Mouse (Mus musculus) naive thymus-derived CD4-positive, alpha-beta T cell, adult 2 months (primary cell): ENCODE data around the gene B4galt1.
"Not testable (repeated sequence)": the region's sequence is repeated elsewhere in the genome, so short reads cannot be mapped to it uniquely, and the experiment has no call there.

ENCODE experiments used
- DNase-seq: peaks from one replicate; pipeline ENCODE4 v3.0.0-alpha.2; 2011; ENCODE audit warnings: low read depth

B4galt1 gene

DNA sequence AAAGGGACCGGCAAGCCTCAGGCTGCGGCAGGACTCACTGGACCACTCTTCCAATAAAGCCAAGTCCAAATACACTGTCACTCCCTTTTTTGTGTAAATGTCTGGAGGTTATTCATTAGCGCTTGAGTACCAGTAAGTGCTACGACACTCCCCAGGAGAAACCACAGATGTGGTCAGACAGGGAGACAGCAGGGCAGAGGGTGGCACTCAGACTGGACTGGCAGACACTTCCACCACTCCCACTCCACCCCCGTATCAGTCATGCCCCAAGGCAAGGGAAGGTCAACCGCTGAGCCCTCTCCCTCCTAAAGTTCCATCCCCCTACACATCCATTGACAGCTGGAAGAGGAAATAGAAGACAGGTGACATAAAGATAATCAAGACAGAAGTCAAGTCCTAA is 35.4 kb downstream of the B4galt1 start:
- no peak for DNase-seq

DNA sequence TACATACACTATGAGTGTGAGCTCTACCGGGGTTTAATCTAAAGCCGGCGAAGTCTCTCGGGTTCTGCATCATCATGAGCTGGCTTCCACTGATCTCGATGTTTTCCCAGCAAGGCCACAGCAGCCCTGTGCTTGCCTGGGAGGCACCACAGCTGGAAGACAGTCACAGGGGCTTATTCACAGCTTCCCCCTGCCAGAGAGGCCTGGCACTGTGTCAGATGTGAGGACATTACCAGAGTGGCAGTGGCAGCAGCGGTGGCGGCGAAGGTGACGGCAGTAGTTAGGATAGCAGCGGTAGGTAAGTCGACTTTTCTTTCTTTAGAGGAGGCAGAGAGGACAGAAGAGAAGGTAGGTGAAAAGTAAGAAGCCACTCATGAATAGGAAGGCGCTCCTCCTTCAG is 35.9 kb downstream of the B4galt1 start:
- no peak for DNase-seq

DNA sequence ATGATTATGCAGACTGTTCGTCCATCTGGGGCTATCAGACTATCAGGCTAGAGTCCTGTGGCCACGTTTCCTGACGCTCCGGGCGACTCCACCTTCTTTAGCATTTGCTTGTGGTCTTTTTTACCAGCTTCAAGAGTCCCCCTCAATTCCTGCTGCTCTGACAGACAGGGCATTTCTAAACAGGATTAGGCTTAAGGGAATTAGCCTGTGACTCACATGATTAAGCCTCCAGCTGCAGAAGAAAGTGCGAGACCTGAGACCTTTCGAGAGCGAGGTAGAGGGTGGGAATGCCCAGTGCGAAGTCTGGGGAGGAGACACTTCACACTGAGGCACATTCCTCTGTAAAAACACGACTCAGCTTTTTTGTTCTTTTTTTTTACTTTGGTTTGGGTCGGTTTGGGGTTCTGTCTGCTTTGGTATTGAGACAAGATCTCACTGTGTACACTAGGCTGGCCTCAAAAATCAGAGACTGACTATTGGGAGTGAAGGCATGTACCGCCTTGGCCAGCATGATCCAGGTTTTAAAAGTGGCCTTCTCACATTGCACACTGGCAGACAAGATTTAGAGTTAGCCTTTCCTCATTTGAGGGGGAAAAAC is 37.9 kb downstream of the B4galt1 start:
- no peak for DNase-seq

DNA sequence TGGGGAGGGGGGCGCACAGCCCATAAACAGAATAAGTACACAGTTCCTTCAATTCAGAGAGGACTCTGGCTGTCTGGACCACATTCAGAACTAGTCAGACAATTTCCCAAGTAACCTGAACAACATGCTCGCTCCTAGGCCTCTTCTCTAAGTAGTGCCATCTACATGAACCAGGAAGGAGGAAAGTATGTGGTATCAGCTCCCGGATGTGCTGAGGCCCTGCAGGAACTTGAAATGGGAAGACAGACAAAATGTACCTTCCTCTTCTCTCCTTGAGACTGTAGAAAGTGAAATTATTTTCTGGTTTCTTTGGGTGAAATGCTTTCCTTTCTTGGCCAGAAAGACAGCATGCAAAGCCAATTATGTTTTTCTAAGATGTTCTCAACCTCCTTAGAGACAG is 38.7 kb downstream of the B4galt1 start:
- no peak for DNase-seq

DNA sequence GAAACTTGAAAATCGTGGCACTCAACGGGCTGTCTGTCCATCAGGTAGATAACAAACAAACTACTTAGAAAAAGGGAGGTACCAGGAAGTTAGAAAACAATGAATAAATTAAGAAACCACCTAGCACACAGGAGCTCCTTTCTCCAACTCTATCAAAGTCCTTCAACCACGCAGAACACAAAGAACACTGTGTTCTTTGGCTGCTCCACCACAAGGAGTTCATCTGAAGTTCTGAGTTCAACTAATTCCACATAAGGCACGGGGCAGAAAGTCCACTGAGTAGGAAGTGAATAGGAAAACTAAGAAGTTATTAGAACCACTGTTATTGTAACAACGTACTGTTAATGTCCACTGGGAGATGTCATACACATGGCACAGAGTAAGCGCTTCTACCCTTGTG is 39.4 kb downstream of the B4galt1 start:
- DNase-seq, result no peak

DNA sequence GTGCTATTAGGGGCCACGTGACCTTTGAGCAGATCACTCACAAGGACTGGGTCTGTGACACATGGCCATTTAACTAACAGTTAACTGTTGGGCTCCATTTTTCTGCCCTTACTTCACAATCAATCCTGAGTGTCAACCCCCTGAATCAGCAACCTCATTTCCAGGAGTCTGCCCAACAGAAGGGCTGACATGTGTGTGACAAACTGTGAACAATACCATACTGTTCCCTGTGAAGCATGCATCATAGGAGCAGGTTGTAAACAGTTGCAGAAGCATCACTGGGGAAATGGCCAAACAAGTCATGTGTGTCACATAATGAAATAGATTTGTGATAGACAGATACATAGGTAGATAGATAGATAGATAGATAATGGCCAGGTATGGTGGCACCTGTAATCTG is 40.9 kb downstream of the B4galt1 start:
- DNase-seq, result no peak

DNA sequence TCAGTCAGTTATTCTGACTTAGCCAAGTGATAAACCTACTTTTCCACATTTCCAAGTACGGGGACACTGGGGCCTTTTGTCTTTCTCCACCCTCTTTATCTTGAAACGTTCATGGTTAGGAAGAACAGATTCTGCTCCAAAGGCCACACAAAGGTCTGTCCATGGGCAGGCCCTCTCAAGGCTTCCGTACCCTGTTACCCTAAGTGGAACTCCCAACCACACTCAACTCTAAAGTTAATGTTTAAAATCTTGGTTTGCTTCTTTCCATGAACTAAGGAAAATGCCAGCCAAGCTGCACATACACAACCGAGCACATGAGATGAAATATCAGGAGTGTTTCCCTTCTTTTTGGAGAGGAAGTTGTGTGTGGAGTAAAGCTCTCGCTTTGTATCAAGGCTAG is 43.3 kb downstream of the B4galt1 start:
- DNase-seq, result no peak

DNA sequence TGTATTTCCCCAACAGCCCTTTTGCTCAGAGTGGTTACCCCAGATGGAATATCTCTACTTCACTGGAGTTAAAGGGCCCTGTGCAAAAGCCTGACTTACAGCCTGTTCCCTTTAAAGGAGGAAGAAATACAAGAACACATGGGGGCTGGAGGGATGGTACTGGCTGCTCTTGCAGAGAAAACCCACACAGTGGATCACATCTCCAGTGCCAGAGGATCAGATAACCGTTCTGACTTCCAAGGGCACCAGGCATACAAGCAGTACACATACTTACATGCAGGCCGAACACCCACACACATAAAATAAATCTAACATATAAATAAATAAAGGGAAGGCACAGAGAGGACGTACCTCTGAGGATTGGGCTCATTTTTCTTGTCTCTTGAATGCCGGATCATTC is 46.4 kb downstream of the B4galt1 start:
- DNase-seq, result no peak

DNA sequence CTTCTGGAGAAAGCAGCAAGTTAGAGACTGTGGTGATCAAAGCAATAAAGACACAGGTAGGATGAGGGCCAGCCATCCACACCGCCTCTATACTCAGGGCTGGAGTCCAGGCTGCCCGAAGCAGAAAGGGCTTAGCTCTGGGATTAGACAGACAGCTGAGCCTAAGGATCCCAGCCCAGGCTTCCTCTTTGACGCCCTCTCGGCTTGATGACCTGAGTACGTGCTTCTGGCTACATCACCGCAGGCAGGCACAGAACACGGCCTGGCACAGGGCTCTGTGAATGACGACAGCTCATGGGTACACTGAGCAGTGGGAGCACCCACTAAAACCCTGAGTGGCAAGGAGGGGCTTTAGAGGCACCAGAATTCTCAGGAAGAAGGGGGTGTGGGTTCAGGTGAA is 48.4 kb downstream of the B4galt1 start:
- no peak for DNase-seq

DNA sequence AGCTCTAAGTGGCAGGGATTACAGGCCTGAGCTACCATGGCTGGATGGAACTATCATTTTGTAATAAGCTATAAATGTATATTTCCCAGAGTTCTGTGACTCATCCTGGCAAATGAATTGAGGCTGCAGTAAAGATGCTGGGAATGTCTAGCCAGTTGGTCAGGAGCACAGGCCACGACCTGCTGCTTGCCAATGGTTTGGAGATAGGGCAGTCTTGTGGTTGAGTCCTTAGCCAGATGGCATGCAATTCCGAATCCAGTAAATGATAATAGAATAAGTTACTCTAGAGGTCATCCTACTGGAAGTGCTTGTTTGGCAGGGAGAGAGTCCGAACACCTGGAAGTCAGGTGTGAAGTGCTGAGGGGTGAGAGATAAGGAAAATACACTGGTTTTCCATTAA is 51.0 kb downstream of the B4galt1 start:
- no peak for DNase-seq

DNA sequence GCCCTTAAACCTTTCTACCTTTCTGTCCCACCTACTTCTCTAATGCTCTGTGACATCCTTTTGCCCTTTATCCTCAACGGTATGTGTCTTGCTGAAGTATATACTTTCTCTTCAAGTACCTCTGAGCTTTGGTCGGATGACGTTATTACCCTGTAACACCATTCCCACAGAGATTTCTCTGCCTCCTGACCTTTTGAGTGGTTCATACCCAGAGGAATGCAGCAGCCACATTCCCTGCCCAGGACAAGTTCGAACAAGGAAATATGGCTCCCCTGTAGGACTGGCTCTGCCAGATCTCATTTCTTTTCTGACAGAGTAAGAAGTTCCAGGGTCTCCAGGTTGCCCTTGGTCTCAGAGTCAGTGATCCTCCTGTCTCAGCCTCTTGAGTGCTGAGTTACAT is 51.9 kb downstream of the B4galt1 start:
- no peak for DNase-seq

DNA sequence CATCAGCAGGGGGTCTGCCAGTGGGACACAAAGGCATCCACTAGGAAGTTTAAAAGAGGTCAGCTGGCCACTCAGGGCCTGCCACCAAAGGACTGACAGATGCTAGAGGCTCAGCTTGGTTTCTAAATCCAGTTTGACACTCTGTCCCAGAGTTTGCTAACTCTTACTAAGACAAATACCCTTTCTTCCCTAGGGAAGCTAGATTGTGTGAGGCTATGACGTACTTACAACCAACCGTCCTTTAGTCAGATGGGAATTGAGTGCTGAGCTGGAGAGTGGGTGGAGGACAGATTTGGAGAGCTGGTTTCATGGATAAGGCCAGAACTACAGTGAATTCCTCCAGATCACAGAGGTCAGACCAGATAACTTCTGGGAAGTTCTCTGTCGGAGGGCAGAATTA is 52.9 kb downstream of the B4galt1 start:
- DNase-seq, result no peak

DNA sequence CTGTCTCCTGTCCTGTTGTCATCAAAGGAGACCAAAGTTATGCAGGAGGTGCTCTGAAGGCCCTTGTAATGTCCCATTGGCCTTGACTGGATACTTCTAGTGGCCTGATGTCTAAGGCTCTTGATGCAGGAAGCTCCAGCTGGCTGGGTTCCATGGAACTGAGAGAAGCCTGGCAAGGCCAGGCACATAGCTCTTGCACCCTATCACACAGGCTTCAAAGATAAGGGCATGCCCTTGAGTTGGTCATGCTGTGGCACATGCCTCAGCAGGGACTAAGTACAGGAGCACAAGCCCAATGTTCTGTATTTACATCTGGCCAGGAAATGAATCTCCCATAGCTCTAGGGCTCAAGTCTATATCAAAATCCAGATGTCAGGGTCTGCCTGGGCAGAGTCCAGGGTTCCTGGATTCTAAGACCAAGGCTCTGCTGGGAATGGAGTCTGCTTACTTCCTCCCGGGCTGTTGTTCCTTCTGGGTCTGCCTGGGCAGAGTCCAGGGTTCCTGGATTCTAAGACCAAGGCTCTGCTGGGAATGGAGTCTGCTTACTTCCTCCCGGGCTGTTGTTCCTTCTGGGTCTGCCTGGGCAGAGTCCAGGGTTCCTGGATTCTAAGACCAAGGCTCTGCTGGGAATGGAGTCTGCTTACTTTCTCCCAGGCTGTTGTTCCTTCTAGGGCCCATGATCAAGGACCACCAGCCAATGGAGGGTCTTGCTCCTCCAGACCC is 54.8 kb downstream of the B4galt1 start:
- DNase-seq, result not testable (repeated sequence)

DNA sequence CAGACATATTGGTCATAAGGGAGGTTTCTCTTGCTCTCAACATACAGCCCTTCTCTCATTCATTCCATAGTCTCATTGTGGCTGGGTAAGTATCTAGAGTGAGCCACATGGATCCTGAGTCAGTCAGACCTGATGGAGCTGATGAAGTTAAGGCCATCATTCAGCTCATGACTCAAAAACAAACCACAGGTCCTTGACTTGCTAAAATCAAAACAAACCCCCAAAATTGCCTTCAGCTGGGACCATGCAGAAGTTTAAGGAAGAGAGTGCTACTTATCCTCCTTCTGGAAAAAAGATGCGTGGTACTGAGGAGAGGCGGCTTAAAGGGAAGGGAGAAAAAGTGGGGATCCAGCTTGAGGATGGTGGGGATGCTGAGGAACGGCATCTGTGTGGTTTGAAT is 58.0 kb downstream of the B4galt1 start:
- no peak for DNase-seq

DNA sequence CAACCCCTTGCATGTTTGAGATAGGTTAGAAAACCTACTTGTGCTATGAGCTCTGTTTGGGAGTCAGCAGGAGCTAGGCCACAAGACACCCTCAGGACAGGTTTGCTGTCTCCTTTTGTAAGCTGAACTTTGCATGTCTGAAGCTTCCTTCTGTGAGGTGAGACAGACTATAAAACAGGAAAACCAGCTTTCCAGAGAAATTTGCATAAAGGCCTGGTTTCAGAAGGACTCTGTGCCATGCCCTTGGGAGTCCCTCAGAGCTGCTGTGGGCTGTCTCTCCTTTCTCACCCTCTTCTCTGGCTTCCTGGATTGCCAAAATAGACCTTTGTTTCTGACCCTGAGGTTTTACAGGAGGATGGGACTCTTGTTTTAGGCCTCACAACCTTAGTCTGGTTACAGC is 59.5 kb downstream of the B4galt1 start:
- DNase-seq, result no peak

DNA sequence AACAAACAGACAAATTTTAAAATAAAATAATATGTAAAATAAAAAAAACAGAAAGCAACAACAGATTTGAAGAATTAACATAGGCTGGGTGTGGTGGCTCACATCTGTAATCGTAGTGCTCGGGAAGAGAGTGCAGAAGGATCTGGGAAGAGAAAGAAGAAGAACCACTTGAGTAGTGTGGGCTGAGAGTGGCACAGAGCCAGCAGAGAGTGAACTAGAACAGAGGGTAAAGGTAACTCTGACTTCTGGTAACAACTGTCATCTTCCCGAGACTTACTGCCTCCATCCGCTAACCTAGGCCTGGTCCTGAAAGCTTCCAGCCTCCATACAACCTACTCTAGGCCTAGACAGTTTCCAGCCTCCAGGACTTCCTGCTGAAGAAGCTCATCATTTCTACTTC is 62.6 kb downstream of the B4galt1 start:
- DNase-seq, result no peak

DNA sequence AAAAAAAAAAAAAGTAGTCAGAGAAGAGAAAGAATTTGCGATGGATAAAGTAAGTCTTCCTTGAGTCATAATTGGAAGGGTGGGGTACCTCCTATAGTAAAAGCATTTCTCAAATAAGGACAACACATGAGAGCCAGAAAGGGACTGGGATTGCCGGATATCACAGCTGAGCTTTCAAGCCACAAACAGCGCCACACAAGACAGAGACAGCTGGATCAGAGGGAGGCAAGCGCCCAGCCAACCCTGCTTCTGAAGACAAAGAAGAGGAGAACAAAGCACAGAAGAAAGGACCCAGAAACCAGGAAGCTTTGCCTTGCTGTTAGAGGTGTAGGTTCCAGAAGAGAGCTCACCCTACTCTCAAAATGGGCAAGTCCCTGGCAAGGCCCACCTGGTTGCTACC is 67.2 kb downstream of the B4galt1 start:
- DNase-seq, result peak; percentile 43

DNA sequence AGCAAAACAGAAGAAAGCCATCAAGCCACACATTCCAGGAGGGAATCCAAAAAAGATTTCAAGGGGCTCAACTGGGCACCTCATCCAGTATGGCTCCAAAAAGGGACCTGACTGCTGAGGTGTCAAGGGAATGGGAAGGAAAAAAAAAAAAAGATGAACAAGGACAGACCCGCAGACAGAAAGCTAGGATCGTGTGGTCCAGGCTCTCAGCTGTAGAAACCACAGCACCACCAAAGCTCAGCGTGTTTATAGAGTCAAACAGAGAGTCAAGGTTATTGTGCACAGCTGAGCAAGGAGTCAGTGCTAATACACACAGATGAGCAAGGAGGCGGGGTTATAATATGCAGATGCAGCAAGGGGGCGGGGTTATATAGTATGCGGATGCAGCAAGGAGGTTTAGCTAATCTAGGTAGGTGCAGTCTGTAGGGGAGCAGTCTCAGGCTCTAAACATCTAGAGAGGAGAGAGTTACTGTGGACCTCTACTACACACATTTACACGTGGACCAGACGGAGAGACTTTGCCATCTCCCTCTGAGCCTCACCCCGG is 68.1 kb downstream of the B4galt1 start:
- peak; percentile 65 for DNase-seq

DNA sequence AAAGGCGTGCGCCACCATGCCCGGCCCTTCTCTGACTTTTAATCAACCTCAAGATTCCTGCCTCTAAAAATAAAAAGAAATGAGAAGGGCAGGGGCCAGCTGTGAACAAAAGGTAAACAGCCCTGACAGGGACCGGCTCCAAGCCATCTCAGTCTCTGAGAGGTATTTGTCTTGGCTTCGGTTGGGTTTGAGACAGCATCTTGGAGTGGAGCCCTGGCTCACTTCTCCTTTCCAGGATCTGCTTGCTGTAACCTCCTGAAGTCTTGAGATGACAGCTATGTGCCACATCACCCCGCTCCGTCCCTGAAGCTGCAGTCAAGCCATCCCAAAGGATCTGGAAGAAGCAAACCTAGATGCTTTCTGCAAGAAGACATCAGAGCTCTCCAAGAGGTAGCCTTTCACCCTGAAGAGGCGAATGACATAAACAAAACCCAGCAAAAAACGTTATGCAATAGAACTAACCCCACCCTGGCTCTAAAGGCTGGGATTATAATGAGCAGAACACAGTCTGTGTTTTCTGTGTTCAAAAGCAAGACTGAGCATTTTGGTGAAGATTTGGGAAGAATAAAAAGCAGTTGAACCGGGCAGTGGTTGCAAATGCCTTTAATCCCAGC is 69.1 kb downstream of the B4galt1 start:
- DNase-seq, result no peak

DNA sequence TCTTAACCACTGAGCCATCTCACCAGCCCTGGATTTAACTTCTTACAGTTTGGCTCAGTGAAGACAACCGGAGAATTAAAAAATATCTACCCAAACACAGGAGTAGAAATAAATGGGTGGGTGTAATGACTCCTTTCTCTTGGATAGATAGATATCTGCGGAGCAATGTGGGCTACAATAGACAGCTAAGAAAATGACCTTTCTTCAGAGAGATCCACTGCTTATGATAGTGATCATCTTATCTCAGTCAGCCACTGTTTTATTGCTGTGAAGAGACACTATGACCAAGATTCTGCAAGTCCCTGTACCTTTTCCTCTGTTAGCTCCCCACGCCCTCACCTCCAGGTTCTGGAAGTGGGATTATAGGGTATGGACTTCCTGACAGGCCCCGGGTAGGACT is 70.8 kb downstream of the B4galt1 start:
- DNase-seq, result no peak

DNA sequence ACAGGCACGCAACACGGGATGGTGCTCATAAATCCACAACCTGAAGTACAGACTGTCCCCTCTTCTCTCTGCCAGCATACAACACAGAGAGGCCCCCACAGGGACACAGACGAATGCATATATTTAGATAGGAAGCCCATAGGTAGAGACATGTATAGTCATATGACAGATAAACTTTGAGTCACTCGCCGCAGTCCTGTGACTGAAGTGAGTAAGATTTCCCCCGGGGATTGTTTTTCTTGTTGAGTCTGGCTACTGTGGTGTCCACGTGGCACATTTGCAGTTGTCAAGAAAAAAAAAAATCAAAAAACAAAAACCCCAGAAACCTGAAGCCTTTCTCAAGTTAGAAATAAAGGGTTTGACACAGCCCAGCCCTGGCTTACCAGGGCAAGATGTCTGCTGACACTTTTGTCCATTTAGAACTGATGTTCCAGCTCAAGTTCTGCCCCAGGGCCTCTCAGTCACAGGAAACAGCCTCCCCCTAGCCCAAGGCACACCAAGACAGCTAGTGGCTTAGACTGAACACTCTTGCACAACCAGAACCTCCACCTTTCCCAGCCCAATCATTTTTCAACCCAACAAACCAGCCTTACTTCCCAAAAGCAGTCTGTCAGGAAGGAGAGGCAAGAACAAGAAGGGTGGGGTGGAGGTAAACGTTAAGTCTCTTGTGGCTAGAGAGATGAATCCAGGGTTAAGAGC is 71.9 kb downstream of the B4galt1 start:
- DNase-seq, result peak; percentile 81

DNA sequence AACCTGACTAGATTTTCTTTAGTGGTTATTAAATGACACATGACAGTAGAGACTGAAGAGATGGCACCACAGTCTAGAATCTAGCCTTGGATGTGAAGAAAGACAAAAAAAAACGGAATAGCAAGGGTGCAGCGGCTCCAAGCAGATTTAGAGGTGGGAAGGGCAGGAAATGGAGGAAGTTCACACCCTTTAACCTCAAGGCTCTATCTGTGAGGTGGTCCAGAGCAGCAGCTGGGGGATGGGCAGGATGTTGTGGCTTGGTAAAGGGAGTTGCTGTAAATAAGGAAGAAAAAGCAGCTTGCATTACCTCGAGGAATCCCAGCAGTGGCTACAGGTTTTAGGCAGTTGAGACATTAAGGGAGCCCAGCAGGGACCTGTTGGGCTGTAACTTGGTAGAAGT is 72.7 kb downstream of the B4galt1 start:
- peak; percentile 88 for DNase-seq

DNA sequence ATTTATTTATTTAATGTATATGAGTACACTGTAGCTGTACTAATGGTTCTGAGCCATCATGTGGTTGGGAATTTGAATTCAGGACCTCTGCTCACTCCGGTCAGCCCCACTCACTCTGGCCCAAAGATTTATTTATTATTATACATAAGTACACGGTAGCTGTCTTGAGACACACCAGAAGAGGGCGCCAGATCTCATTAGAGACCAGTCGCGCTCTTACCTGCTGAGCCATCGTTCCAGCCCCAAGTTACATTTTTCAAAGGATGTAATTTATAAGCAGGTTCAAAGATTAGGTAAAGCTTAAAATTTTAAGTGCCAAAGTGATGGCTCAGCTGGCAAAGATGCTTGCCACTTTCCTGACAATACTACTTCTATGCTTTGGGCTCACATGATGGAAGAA is 75.1 kb downstream of the B4galt1 start:
- DNase-seq, result peak; percentile 55
